Mouse (Mus musculus) urinary bladder, postnatal 14 days (tissue): ENCODE results near the gene Sall4.

Source experiments
- DNase-seq: peaks from one replicate; pipeline ENCODE4 v3.0.0; 2021; ENCODE audit warnings: low spot score

Sall4 gene

GRCm38 (mm10) chr2:168767582-168767981 lies at the start of gene Sall4:
Gene Sall4 (minus strand): TSS chr2:168767943.
- no peak for DNase-seq

GRCm38 (mm10) chr2:168813243-168813642 lies 45.5 kb upstream of the Sall4 start:
- no peak for DNase-seq

GRCm38 (mm10) chr2:168809895-168810294 lies 42.2 kb upstream of the Sall4 start:
- DNase-seq: no peak

- DNase-seq: no peak
Measured at GRCm38 (mm10) chr2:168807681-168808080, 39.9 kb upstream of the Sall4 start.

- no peak for DNase-seq
Measured at GRCm38 (mm10) chr2:168803849-168804248, 36.1 kb upstream of the Sall4 start.

- DNase-seq: no peak
Measured at GRCm38 (mm10) chr2:168799326-168799725, 31.6 kb upstream of the Sall4 start.

GRCm38 (mm10) chr2:168798921-168799320 lies 31.2 kb upstream of the Sall4 start:
- peak; percentile 14 for DNase-seq

GRCm38 (mm10) chr2:168791115-168791802 lies 23.5 kb upstream of the Sall4 start:
- DNase-seq: no peak

- no peak for DNase-seq
Measured at GRCm38 (mm10) chr2:168786174-168786573, 18.4 kb upstream of the Sall4 start.

GRCm38 (mm10) chr2:168780596-168780995 lies 12.9 kb upstream of the Sall4 start:
- no peak for DNase-seq

GRCm38 (mm10) chr2:168780024-168780423 lies 12.3 kb upstream of the Sall4 start:
- DNase-seq: no peak

- DNase-seq: no peak
Measured at GRCm38 (mm10) chr2:168777481-168777880, 9.7 kb upstream of the Sall4 start.

GRCm38 (mm10) chr2:168776238-168776637 lies 8.5 kb upstream of the Sall4 start:
- no peak for DNase-seq

- DNase-seq: no peak
Measured at GRCm38 (mm10) chr2:168769259-168769658, 1.5 kb upstream of the Sall4 start.

- no peak for DNase-seq
Measured at GRCm38 (mm10) chr2:168766538-168767361, 993 bp downstream of the Sall4 start.

GRCm38 (mm10) chr2:168765696-168766537 lies 1.8 kb downstream of the Sall4 start:
- no peak for DNase-seq

GRCm38 (mm10) chr2:168765065-168765681 lies 2.6 kb downstream of the Sall4 start:
- peak; percentile 65 for DNase-seq

- DNase-seq: no peak
Measured at GRCm38 (mm10) chr2:168764460-168764867, 3.3 kb downstream of the Sall4 start.

GRCm38 (mm10) chr2:168763785-168764184 lies 4.0 kb downstream of the Sall4 start:
- DNase-seq: no peak

GRCm38 (mm10) chr2:168762411-168762815 lies 5.3 kb downstream of the Sall4 start:
- no peak for DNase-seq

GRCm38 (mm10) chr2:168761954-168762353 lies 5.8 kb downstream of the Sall4 start:
- DNase-seq: no peak

- no peak for DNase-seq
Measured at GRCm38 (mm10) chr2:168761141-168761540, 6.6 kb downstream of the Sall4 start.
